Mouse (Mus musculus): Measurements from ENCODE around the gene Tex46. TPM values are rescaled to one million over a fixed set of nuclear protein-coding genes. Genes with fewer than 3 reads are reported as not detected.
A peak's percentile ranks its signal among the peaks of the same experiment; 100 is the strongest.

The Tex46 gene
- total RNA-seq, 1 experiment = not detected

- H3K9ac ChIP-seq (ENCODE audit: insufficient read depth, low read depth, low read length, poor library complexity, severe bottlenecking) = peak overlapping the region; percentile 47; the same call in 1 of the 2 replicates
- H3K4me3 ChIP-seq (ENCODE audit: insufficient read depth in 1 of 2, low read depth in 1 of 2, low read length in 2 of 2, poor library complexity in 1 of 2, severe bottlenecking in 1 of 2) = peak overlapping the region; percentile 19 to 36; a peak in 3 of 4 replicates
- no peaks in the 10 kb centered on the region for H3K9me3 ChIP-seq (ENCODE audit: control insufficient read depth, insufficient read depth, low read depth, low read length)
- TF ChIP-seq HCFC1 (IDR thresholded peaks at IDR 0.05; ENCODE audit: borderline replicate concordance, insufficient read depth, low read length) = no peak
- no peak for TF ChIP-seq ZC3H11A (IDR thresholded peaks at IDR 0.05; ENCODE audit: borderline replicate concordance, low read depth, low read length)
- TF ChIP-seq CHD2 (IDR thresholded peaks at IDR 0.05; ENCODE audit: low read depth, low read length) = no peak
- TF ChIP-seq MAFK (IDR thresholded peaks at IDR 0.05; ENCODE audit: insufficient read depth, low read depth, low read length) = no peak
- no peak for TF ChIP-seq ZNF384 (IDR thresholded peaks at IDR 0.05; ENCODE audit: low read depth, low read length)
- DNase-seq (ENCODE audit: low read depth, low spot score) = no peak
- H3K4me1 ChIP-seq (ENCODE audit: control insufficient read depth in 2 of 2, insufficient read depth in 2 of 2, low read length in 2 of 2, poor library complexity in 1 of 2) = peaks cover 4 to 14% of the 10 kb centered on the region in 2 experiments
- peak overlapping the region; percentile 78; the same call in 1 of the 2 replicates for H3K27ac ChIP-seq (ENCODE audit: insufficient read depth, low read depth, low read length, poor library complexity, severe bottlenecking)
- peaks cover 4% of the 10 kb centered on the region; the same call in 1 of the 2 replicates for H3K36me3 ChIP-seq (ENCODE audit: control insufficient read depth, insufficient read depth, low read length, poor library complexity, severe bottlenecking)
- in situ Hi-C loops (cut with MboI; ENCODE audit: low sequenced_read_pairs in 2 of 2, unreplicated experiment in 2 of 2) = no loop called here
These were observed 11.9 kb upstream of the Tex46 start for GRCm38 (mm10) chr4:136598268-136598876.

GRCm38 (mm10) chr4:136599869-136600268 is 10.4 kb upstream of the Tex46 start:
- in situ Hi-C loops (cut with MboI; ENCODE audit: low sequenced_read_pairs in 2 of 2, unreplicated experiment in 2 of 2) = loop anchor here in 1 of 2 experiments (25.0 kb wide), 1 partner anchor 238 kb away; no protein-coding TSS in a partner anchor
- Histone ChIP-seq H3K27ac (ENCODE audit: insufficient read depth, low read depth, low read length, poor library complexity, severe bottlenecking) (no peak overlapping the region), H3K9me3 (ENCODE audit: control insufficient read depth, insufficient read depth, low read depth, low read length) (no peaks in the 10 kb centered on the region), H3K36me3 (ENCODE audit: control insufficient read depth, insufficient read depth, low read length, poor library complexity, severe bottlenecking) (no peaks in the 10 kb centered on the region), H3K9ac (ENCODE audit: insufficient read depth, low read depth, low read length, poor library complexity, severe bottlenecking) (no peak overlapping the region), H3K4me3 (ENCODE audit: insufficient read depth in 1 of 2, low read depth in 1 of 2, low read length in 2 of 2, poor library complexity in 1 of 2, severe bottlenecking in 1 of 2) (peak overlapping the region; percentile 17 to 30; a peak in 2 of 4 replicates), H3K4me1 (ENCODE audit: control insufficient read depth in 2 of 2, insufficient read depth in 2 of 2, low read length in 2 of 2, poor library complexity in 1 of 2) (peaks cover 4 to 5% of the 10 kb centered on the region in 2 experiments)
- no peak for DNase-seq (ENCODE audit: low read depth, low spot score)
- no peak for TF ChIP-seq MAFK (IDR thresholded peaks at IDR 0.05; ENCODE audit: insufficient read depth, low read depth, low read length)
- no peak for TF ChIP-seq ZC3H11A (IDR thresholded peaks at IDR 0.05; ENCODE audit: borderline replicate concordance, low read depth, low read length)
- TF ChIP-seq CHD2 (IDR thresholded peaks at IDR 0.05; ENCODE audit: low read depth, low read length) = no peak
- TF ChIP-seq ZNF384 (IDR thresholded peaks at IDR 0.05; ENCODE audit: low read depth, low read length) = no peak
- TF ChIP-seq HCFC1 (IDR thresholded peaks at IDR 0.05; ENCODE audit: borderline replicate concordance, insufficient read depth, low read length) = no peak

- no peaks in the 10 kb centered on the region for H3K36me3 ChIP-seq (ENCODE audit: control insufficient read depth, insufficient read depth, low read length, poor library complexity, severe bottlenecking)
- in situ Hi-C loops (cut with MboI; ENCODE audit: low sequenced_read_pairs in 2 of 2, unreplicated experiment in 2 of 2) = loop anchor here in 1 of 2 experiments (25.0 kb wide), 1 partner anchor 238 kb away; no protein-coding TSS in a partner anchor
- peak overlapping the region; percentile 22 to 92; a peak in 3 of 4 replicates for H3K4me3 ChIP-seq (ENCODE audit: insufficient read depth in 1 of 2, low read depth in 1 of 2, low read length in 2 of 2, poor library complexity in 1 of 2, severe bottlenecking in 1 of 2)
- peak overlapping the region; percentile 16; the same call in 1 of the 2 replicates for H3K9ac ChIP-seq (ENCODE audit: insufficient read depth, low read depth, low read length, poor library complexity, severe bottlenecking)
- no peak for DNase-seq (ENCODE audit: low read depth, low spot score)
- H3K9me3 ChIP-seq (ENCODE audit: control insufficient read depth, insufficient read depth, low read depth, low read length) = no peaks in the 10 kb centered on the region
- TF ChIP-seq ZC3H11A (IDR thresholded peaks at IDR 0.05; ENCODE audit: borderline replicate concordance, low read depth, low read length) = no peak
- no peak for TF ChIP-seq ZNF384 (IDR thresholded peaks at IDR 0.05; ENCODE audit: low read depth, low read length)
- TF ChIP-seq MAFK (IDR thresholded peaks at IDR 0.05; ENCODE audit: insufficient read depth, low read depth, low read length) = no peak
- TF ChIP-seq HCFC1 (IDR thresholded peaks at IDR 0.05; ENCODE audit: borderline replicate concordance, insufficient read depth, low read length) = no peak
- TF ChIP-seq CHD2 (IDR thresholded peaks at IDR 0.05; ENCODE audit: low read depth, low read length) = no peak
- no peak overlapping the region for H3K27ac ChIP-seq (ENCODE audit: insufficient read depth, low read depth, low read length, poor library complexity, severe bottlenecking)
- H3K4me1 ChIP-seq (ENCODE audit: control insufficient read depth in 2 of 2, insufficient read depth in 2 of 2, low read length in 2 of 2, poor library complexity in 1 of 2) = peaks cover 2 to 4% of the 10 kb centered on the region in 2 experiments; a peak in 3 of 4 replicates
These were observed 9.7 kb upstream of the Tex46 start for GRCm38 (mm10) chr4:136600536-136600935.

- peak overlapping the region; percentile 95; the same call in 1 of the 2 replicates for H3K9ac ChIP-seq (ENCODE audit: insufficient read depth, low read depth, low read length, poor library complexity, severe bottlenecking)
- in situ Hi-C loops (cut with MboI; ENCODE audit: low sequenced_read_pairs in 2 of 2, unreplicated experiment in 2 of 2) = loop anchor here in 1 of 2 experiments (25.0 kb wide), 1 partner anchor 239 kb away; no protein-coding TSS in a partner anchor
- H3K4me3 ChIP-seq (ENCODE audit: insufficient read depth in 1 of 2, low read depth in 1 of 2, low read length in 2 of 2, poor library complexity in 1 of 2, severe bottlenecking in 1 of 2) = peak overlapping the region; percentile 92 to 96
- H3K9me3 ChIP-seq (ENCODE audit: control insufficient read depth, insufficient read depth, low read depth, low read length) = no peaks in the 10 kb centered on the region
- no peak overlapping the region; the same call in 1 of the 2 replicates for H3K27ac ChIP-seq (ENCODE audit: insufficient read depth, low read depth, low read length, poor library complexity, severe bottlenecking)
- H3K36me3 ChIP-seq (ENCODE audit: control insufficient read depth, insufficient read depth, low read length, poor library complexity, severe bottlenecking) = no peaks in the 10 kb centered on the region
- peaks cover 2 to 4% of the 10 kb centered on the region in 2 experiments; a peak in 3 of 4 replicates for H3K4me1 ChIP-seq (ENCODE audit: control insufficient read depth in 2 of 2, insufficient read depth in 2 of 2, low read length in 2 of 2, poor library complexity in 1 of 2)
- DNase-seq (ENCODE audit: low read depth, low spot score) = no peak
- TF ChIP-seq MAFK (IDR thresholded peaks at IDR 0.05; ENCODE audit: insufficient read depth, low read depth, low read length) (no peak), CHD2 (IDR thresholded peaks at IDR 0.05; ENCODE audit: low read depth, low read length) (no peak), ZNF384 (IDR thresholded peaks at IDR 0.05; ENCODE audit: low read depth, low read length) (no peak), HCFC1 (IDR thresholded peaks at IDR 0.05; ENCODE audit: borderline replicate concordance, insufficient read depth, low read length) (no peak), ZC3H11A (IDR thresholded peaks at IDR 0.05; ENCODE audit: borderline replicate concordance, low read depth, low read length) (no peak)
These were observed 8.8 kb upstream of the Tex46 start for GRCm38 (mm10) chr4:136601476-136601875.

Measured in ES-E14 (cell line).